Mouse (Mus musculus): ENCODE data around the gene Tpcn1. TPM values are rescaled to one million over a fixed set of nuclear protein-coding genes. Genes with fewer than 3 reads are reported as not detected.

The Tpcn1 gene
- polyA plus RNA-seq, 1 experiment from 2014 or later: 26.5 TPM

GRCm38 (mm10) chr5:120579898-120580626 is 8.4 kb downstream of the Tpcn1 start:
- 89% methylated on average over 26 of the region's 26 CpGs for WGBS
- H3K36me3 ChIP-seq (ENCODE audit: control insufficient read depth, insufficient read depth, low read length): no peaks in the 10 kb centered on the region; the same call in 1 of the 2 replicates
- H3K4me3 ChIP-seq (ENCODE audit: low read depth, low read length): no peak overlapping the region
- H3K4me2 ChIP-seq (replicated peaks; ENCODE audit: low read depth, low read length): no peak overlapping the region
- no peak overlapping the region for H3K27ac ChIP-seq (ENCODE audit: low read length)
- H3K9ac ChIP-seq (replicated peaks; ENCODE audit: low read depth, low read length): no peak overlapping the region
- ATAC-seq (ENCODE audit: insufficient number of reproducible peaks, insufficient read depth, low FRiP score, low read depth): no peak
- no peaks in the 10 kb centered on the region for H3K27me3 ChIP-seq (ENCODE audit: control insufficient read depth, insufficient read depth, low read length)
- no peaks in the 10 kb centered on the region for H3K9me3 ChIP-seq (ENCODE audit: control insufficient read depth, low read depth, low read length)
- H3K4me1 ChIP-seq (ENCODE audit: control insufficient read depth, insufficient read depth, low read length): peaks cover 23% of the 10 kb centered on the region

GRCm38 (mm10) chr5:120579211-120579897 is 9.1 kb downstream of the Tpcn1 start:
- WGBS: 49% methylated on average over 26 of the region's 26 CpGs
- H3K4me3 ChIP-seq (ENCODE audit: low read depth, low read length): no peak overlapping the region
- H3K4me1 ChIP-seq (ENCODE audit: control insufficient read depth, insufficient read depth, low read length): peaks cover 23% of the 10 kb centered on the region

DNA sequence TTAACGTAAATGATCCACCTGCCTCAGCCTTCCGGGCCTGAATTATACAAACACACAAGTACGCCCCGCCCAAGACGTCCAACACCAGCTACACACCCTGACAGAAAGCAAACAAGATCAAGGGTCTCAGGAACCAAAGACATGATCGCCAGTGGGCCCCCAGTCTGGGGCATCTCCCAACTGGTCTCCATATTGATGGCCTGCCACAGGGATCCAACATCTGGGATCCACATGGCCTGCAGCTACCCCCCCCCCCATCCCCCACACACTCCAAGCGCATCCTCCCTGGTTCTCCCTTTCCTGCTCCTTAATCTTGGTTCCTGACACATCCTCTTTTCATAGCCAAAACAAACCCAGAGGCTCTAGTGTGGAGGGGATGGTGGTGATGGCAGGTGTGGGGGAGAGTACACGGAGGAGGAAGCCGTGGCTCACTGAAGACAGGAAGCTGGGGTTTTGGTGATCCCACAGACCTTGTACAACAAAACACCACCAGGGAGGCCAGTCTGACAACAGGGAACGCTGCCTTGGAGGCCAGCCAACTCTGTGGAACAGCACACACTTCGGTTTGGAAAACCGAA is 9.9 kb downstream of the Tpcn1 start:
- Histone ChIP-seq H3K27me3 (ENCODE audit: control insufficient read depth, insufficient read depth, low read length) (no peaks in the 10 kb centered on the region), H3K36me3 (ENCODE audit: control insufficient read depth, insufficient read depth, low read length) (no peaks in the 10 kb centered on the region; the same call in 1 of the 2 replicates), H3K4me3 (ENCODE audit: low read depth, low read length) (no peak overlapping the region), H3K9me3 (ENCODE audit: control insufficient read depth, low read depth, low read length) (no peaks in the 10 kb centered on the region), H3K27ac (ENCODE audit: low read length) (peak overlapping the region; percentile 77; the same call in 1 of the 2 replicates), H3K4me1 (ENCODE audit: control insufficient read depth, insufficient read depth, low read length) (peaks cover 23% of the 10 kb centered on the region), H3K9ac (replicated peaks; ENCODE audit: low read depth, low read length) (no peak overlapping the region), H3K4me2 (replicated peaks; ENCODE audit: low read depth, low read length) (peak overlapping the region; percentile 12; the same call in 1 of the 2 replicates)
- 26% methylated on average over 12 of the region's 12 CpGs for WGBS
- ATAC-seq (ENCODE audit: insufficient number of reproducible peaks, insufficient read depth, low FRiP score, low read depth): peak; percentile 8; the same call in 1 of the 2 replicates

More at GRCm38 (mm10) chr5:120579211-120579897, 9.1 kb downstream of the Tpcn1 start:
- Histone ChIP-seq H3K36me3 (ENCODE audit: control insufficient read depth, insufficient read depth, low read length) (no peaks in the 10 kb centered on the region; the same call in 1 of the 2 replicates), H3K9me3 (ENCODE audit: control insufficient read depth, low read depth, low read length) (no peaks in the 10 kb centered on the region), H3K4me2 (replicated peaks; ENCODE audit: low read depth, low read length) (peak overlapping the region; percentile 12; the same call in 1 of the 2 replicates), H3K9ac (replicated peaks; ENCODE audit: low read depth, low read length) (no peak overlapping the region), H3K27me3 (ENCODE audit: control insufficient read depth, insufficient read depth, low read length) (no peaks in the 10 kb centered on the region), H3K27ac (ENCODE audit: low read length) (peak overlapping the region; percentile 77)
- ATAC-seq (ENCODE audit: insufficient number of reproducible peaks, insufficient read depth, low FRiP score, low read depth): no peak

- peak overlapping the region; percentile 77; the same call in 1 of the 2 replicates for H3K27ac ChIP-seq (ENCODE audit: low read length)
- no peak overlapping the region for H3K9ac ChIP-seq (replicated peaks; ENCODE audit: low read depth, low read length)
- no peak overlapping the region for H3K4me3 ChIP-seq (ENCODE audit: low read depth, low read length)
- H3K4me1 ChIP-seq (ENCODE audit: control insufficient read depth, insufficient read depth, low read length): peaks cover 23% of the 10 kb centered on the region
- no peaks in the 10 kb centered on the region for H3K27me3 ChIP-seq (ENCODE audit: control insufficient read depth, insufficient read depth, low read length)
- H3K36me3 ChIP-seq (ENCODE audit: control insufficient read depth, insufficient read depth, low read length): no peaks in the 10 kb centered on the region; the same call in 1 of the 2 replicates
- 0 out of 2 replicates have a peak overlapping the region, but pooled peaks have one; percentile 12 for H3K4me2 ChIP-seq (replicated peaks; ENCODE audit: low read depth, low read length)
- 50% methylated on average over 10 of the region's 10 CpGs for WGBS
- ATAC-seq (ENCODE audit: insufficient number of reproducible peaks, insufficient read depth, low FRiP score, low read depth): no peak
- no peaks in the 10 kb centered on the region for H3K9me3 ChIP-seq (ENCODE audit: control insufficient read depth, low read depth, low read length)
Measured at GRCm38 (mm10) chr5:120577935-120578441, 10.5 kb downstream of the Tpcn1 start.

GRCm38 (mm10) chr5:120576781-120577301 is 11.6 kb downstream of the Tpcn1 start:
- no peaks in the 10 kb centered on the region for H3K9me3 ChIP-seq (ENCODE audit: control insufficient read depth, low read depth, low read length)
- 69% methylated on average over 11 of the region's 11 CpGs for WGBS
- ATAC-seq (ENCODE audit: insufficient number of reproducible peaks, insufficient read depth, low FRiP score, low read depth): no peak

DNA sequence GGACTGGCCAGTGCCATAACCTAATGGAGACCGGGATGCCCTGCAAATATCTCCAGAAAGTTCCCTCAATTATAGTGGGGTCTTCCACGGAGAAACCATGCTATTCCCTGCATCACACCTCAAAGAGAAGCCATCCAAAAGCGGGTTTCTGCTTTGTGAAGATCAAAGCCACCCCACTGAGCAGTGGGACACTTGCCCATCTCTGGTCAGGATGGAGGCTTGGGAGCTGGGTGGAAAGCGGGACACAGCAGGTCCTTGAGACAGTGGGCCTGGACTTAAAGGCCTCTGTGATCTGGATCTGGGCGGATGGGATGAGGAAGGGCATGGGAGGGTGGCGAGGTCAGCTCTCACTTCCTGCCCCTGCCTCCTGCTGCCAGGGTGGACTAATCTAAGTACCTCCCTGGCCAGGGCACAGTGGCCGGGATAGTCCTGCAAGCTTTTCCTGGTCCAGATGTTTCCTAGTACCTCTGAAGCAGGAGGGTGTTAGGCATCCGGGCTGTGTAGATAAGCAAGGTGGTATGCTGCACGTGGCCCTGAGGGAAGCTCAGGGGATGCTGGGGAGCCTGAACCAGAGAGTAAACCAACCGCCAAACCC is 13.9 kb downstream of the Tpcn1 start:
- no peaks in the 10 kb centered on the region for H3K27me3 ChIP-seq (ENCODE audit: control insufficient read depth, insufficient read depth, low read length)
- ATAC-seq (ENCODE audit: insufficient number of reproducible peaks, insufficient read depth, low FRiP score, low read depth): no peak
- H3K4me3 ChIP-seq (ENCODE audit: low read depth, low read length): no peak overlapping the region
- H3K4me2 ChIP-seq (replicated peaks; ENCODE audit: low read depth, low read length): no peak overlapping the region
- no peaks in the 10 kb centered on the region for H3K9me3 ChIP-seq (ENCODE audit: control insufficient read depth, low read depth, low read length)
- WGBS: 70% methylated on average over 10 of the region's 10 CpGs
- no peak overlapping the region for H3K27ac ChIP-seq (ENCODE audit: low read length)
- no peak overlapping the region for H3K9ac ChIP-seq (replicated peaks; ENCODE audit: low read depth, low read length)
- H3K4me1 ChIP-seq (ENCODE audit: control insufficient read depth, insufficient read depth, low read length): peaks cover 41% of the 10 kb centered on the region
- no peaks in the 10 kb centered on the region for H3K36me3 ChIP-seq (ENCODE audit: control insufficient read depth, insufficient read depth, low read length)

More at GRCm38 (mm10) chr5:120576781-120577301, 11.6 kb downstream of the Tpcn1 start:
- peaks cover 23% of the 10 kb centered on the region for H3K4me1 ChIP-seq (ENCODE audit: control insufficient read depth, insufficient read depth, low read length)
- no peak overlapping the region for H3K4me3 ChIP-seq (ENCODE audit: low read depth, low read length)
- H3K36me3 ChIP-seq (ENCODE audit: control insufficient read depth, insufficient read depth, low read length): no peaks in the 10 kb centered on the region; the same call in 1 of the 2 replicates
- no peak overlapping the region for H3K4me2 ChIP-seq (replicated peaks; ENCODE audit: low read depth, low read length)
- no peak overlapping the region for H3K27ac ChIP-seq (ENCODE audit: low read length)
- no peak overlapping the region for H3K9ac ChIP-seq (replicated peaks; ENCODE audit: low read depth, low read length)
- no peaks in the 10 kb centered on the region for H3K27me3 ChIP-seq (ENCODE audit: control insufficient read depth, insufficient read depth, low read length)

- peaks cover 50% of the 10 kb centered on the region for H3K4me1 ChIP-seq (ENCODE audit: control insufficient read depth, insufficient read depth, low read length)
- H3K27ac ChIP-seq (ENCODE audit: low read length): peak overlapping the region; percentile 48; the same call in 1 of the 2 replicates
- no peak overlapping the region for H3K4me2 ChIP-seq (replicated peaks; ENCODE audit: low read depth, low read length)
- no peaks in the 10 kb centered on the region for H3K36me3 ChIP-seq (ENCODE audit: control insufficient read depth, insufficient read depth, low read length)
- H3K4me3 ChIP-seq (ENCODE audit: low read depth, low read length): no peak overlapping the region
- no peak overlapping the region for H3K9ac ChIP-seq (replicated peaks; ENCODE audit: low read depth, low read length)
- no peak for ATAC-seq (ENCODE audit: insufficient number of reproducible peaks, insufficient read depth, low FRiP score, low read depth)
- H3K9me3 ChIP-seq (ENCODE audit: control insufficient read depth, low read depth, low read length): no peaks in the 10 kb centered on the region
- 48% methylated on average over 14 of the region's 14 CpGs for WGBS
- H3K27me3 ChIP-seq (ENCODE audit: control insufficient read depth, insufficient read depth, low read length): no peaks in the 10 kb centered on the region
Measured at GRCm38 (mm10) chr5:120571056-120571740, 17.3 kb downstream of the Tpcn1 start.
